Mouse (Mus musculus) gastrocnemius, postnatal 14 days (tissue): ENCODE results near the gene Ddx17. TPM values are rescaled to one million over a fixed set of nuclear protein-coding genes. Genes with fewer than 3 reads are reported as not detected.
A peak's percentile ranks its signal among the peaks of the same experiment; 100 is the strongest.

Experiments
- DNase-seq: peaks from one replicate; pipeline ENCODE4 v3.0.0; 2021; ENCODE audit warnings: mixed read lengths
- intact Hi-C: fragments of 180-260 bp; cut with DNase I; formaldehyde crosslinking; loops from one replicate; pipeline ENCODE4 v1.15.1; 2025; ENCODE audit warnings: low total_unique reads
- total RNA-seq, 2 experiments: library from RNA; stranded (reverse); gene quantifications; 2 replicates each; pipeline ENCODE4 v1.2.3; 2021

Gene Ddx17
- total RNA-seq, 2 experiments from 2014 or later, result 75.8 to 77.4 TPM

DNA sequence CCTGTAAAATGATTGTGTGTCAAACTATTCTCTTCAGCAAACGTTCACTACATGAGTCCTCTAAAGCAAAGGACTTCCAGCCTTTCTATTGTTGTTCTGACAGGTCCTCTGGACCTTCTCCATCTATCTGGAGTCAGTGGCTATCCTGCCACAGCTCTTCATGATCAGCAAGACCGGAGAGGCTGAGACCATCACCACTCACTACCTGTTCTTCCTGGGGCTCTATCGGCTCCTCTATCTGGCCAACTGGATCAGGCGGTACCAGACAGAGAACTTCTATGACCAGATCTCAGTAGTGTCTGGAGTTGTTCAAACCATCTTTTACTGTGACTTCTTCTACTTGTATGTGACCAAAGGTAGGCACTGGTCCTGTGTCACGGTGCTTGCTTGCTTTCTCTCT, 21.0 kb downstream of the Ddx17 start:
- intact Hi-C loops, result no loop called here

DNA sequence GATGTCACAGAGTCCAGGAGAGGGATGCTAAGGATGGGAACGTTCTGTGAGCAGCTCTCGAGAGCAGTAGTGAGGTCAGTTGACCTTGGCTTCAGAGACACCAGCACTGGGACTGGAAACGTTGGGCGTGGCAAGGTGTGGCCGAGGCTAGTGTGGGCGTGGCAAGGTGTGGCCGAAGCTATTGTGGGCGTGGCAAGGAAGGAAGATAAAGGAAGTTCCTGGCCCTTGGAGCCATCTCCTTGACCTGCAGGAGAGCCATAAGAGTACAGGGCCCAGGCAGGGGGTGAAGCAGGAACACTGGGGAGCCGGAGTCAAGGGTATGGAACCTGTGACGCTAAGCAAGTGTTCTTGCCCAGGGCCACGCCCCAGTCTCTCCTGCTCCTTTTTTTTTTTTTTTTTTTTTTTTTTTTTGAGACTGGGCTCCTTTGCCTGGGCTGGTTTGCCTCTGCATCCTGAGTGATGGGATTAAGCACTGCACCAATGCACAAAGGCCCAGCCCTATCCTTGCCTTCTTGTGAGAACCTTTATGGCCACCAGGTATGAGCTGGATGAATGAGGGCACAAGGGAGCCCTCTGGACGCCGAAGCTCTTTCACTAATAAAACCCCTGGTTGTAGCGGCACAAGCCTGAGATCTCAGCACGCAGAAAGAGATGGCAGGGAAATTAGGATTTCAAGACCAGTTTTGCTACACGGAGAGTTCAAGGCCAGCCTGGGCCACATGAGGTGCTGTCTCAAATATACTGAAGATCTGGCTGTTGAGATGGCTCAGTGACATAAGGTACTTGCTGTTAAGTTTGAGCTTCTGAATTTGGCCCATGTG, 26.9 kb downstream of the Ddx17 start:
- no peak for DNase-seq
- intact Hi-C loops, result no loop called here

More for the DNA sequence above, 21.0 kb downstream of the Ddx17 start:
- no peak for DNase-seq

DNA sequence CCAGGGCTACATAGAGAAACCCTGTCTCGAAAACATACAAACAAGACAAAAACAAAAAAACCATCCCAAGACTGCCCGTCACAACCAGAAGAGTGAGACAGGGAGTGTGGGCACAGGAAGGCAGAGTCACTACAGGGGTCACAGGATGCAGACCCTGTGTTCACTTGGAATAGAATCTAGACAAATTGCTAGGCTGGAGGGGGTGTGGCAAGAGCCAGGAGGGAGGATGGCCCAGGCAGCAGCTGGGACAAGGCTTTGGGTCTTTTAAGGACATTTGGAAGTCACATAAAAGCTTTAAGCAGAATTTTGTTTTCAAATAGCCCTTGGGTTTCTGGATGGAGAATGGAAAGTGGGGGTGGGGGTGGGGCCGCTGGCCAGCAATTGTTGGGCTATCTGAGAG, 28.0 kb downstream of the Ddx17 start:
- intact Hi-C loops, result no loop called here
- DNase-seq, result no peak

DNA sequence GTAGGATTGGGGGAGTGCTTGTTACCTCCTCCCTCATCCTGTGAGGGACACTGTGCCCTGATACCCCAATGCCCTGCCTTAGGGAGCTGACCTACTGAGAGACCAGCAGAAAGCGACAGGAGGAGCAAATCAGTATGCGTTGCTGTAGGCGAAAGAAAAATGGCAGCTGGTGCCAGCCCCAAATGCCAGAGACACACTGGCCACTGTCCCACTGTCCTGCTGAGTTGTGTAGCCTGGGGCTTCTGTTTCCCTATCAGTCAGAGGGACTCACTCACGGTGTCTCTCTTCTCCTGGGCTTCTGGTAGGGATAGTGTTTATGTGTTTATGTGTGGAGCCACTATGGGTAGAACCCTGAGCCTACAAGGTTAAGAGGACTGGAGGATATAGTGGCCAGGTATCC, 28.8 kb downstream of the Ddx17 start:
- intact Hi-C loops, result no loop called here
- DNase-seq, result no peak

DNA sequence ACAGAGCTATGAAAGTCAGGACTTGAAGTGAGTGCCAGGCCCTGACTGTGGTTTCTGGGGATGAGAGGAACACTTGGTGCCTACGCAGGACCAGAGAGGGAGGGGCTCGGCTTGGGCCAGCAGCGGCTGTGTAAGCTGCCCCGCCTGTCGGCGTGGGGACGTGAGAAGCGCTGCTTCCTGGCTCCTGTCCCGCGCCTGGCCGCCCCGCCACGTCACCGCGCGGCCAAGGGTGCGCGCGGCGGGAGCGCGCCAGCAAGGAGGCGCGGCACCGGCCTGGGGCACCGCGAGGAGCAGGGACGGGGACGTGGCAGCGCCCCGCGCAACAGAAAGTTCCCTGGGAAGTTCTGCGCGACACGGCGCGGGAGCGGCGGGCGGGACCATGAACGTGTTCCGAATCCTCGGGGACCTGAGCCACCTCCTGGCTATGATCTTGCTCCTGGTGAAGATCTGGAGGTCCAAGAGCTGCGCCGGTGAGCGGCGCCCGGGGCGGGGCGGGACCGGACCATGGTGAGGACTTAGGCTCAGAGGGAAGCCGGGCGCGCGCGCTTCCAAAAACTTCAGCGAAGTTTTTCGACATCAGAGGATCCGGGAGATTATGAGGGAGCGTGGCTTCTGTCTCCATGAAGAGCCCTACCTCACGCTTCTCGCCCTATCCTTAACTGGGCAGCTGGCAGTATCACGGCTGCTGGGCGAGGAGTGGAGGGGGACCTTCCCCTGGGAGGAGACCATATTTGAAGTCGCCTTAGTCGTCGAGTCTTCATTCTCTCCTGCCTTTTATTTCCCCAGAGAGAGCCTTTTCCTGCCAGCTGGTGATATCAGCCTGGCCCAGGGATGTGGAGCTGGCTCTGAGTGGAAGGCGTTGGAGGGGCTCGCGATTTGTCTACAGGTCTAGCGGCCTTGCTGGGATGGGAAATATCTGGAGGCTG, 30.1 kb downstream of the Ddx17 start, which contains the start of gene Kdelr3:
Gene Kdelr3, plus strand, starts transcription at position 241 of the 926 bp plus-strand sequence.
- DNase-seq, result peak; percentile 90
- intact Hi-C loops, result no loop called here

DNA sequence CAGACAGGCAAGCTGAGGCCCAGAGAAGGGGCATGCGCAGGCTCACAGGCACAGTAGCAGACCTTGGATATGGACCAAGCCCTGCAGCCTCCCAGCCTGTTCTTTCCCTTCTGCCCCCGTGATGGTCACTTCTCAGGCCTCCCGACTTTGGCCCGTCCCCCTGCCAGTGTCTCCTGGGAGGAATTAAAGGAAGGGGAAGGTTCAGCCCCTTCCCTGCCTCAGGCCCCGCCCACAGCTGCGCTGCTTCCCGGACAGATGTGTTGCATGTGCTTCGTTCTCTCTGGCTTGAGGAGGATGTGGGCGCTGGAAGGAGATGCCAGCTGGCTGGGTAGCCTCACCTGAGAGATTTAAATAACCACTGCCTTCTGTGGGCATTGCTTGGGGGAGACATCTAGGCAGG, 32.6 kb downstream of the Ddx17 start:
- DNase-seq, result peak; percentile 72
- intact Hi-C loops, result no loop called here

DNA sequence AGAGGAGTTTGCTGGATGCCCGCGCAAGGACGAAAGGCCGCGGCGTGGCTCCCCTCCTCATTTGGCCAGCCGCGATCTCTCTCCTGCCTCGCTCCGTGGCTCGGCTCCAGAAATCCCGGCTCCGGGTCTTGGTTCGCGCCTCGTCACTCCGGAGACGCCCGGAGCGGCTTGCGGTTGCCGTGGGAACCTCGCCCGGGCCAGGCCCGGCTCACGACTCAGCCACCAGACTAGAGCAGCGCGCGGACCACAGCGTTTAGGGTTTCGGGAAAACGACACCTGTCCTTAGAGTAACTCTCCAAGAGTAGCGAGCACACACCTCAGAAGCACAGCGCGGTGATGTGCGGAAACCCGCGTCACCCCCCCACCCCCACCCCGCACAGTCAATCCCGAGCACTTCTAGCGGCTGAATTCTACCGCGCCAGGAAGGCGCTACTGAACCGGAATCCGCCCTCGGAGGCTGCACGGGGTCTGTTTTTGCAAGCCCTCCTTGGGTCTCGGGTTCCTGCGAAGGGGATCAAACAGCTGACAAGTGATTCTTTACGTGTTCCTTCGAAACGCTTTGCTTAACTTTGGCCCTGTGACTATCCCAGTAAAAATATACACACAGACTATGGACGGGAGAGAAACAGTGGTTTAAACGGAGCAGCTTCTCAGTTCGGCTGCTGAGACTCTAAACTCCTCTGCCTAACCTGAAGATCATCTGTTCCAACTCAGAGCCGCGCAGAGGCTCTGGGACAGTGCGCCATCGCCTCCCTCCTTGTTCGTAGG, 34.8 kb downstream of the Ddx17 start:
- peak; percentile 91 for DNase-seq
- intact Hi-C loops, result loop anchor here (2.0 kb wide), 1 partner anchor 69 kb away; no protein-coding TSS in a partner anchor

DNA sequence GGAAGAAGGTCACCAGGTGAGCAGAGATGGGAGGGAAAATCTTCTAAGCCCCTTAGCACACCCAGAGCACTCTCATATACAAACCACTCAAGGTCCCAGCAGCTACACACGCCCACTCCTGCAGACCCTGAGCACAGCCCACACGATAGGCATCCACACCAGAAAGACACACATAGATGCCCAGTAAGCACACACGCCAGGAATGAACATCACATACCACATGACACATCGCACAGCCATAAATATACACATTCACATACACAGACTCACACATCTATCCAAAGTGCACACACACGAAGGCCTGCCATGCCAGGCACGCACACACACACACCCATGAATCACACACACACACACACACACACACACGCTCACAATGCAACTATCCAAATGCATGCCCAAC, 36.1 kb downstream of the Ddx17 start:
- intact Hi-C loops, result loop anchor here (2.0 kb wide), 1 partner anchor 68 kb away; no protein-coding TSS in a partner anchor
- no peak for DNase-seq

DNA sequence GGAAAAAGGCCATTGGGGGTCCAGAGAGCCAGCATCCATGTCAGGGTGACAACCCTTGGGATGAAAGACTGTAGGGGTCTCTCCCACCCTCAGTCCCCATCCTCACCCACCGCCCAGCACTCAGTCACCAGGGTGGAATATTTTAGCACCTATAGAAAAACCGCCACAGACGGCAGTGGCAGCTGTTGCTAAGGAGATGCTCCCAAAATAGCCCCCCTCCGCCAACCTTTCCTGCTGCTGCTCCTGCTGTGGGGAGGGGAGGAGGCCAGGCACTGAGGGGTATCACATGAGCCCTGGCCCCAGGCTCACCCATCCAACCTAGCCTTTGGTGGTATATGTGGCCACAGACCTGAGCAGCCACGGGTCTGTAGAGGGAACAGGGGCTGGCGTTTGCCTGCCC, 36.5 kb downstream of the Ddx17 start:
- intact Hi-C loops, result loop anchor here (2.0 kb wide), 1 partner anchor 67 kb away; no protein-coding TSS in a partner anchor
- no peak for DNase-seq

DNA sequence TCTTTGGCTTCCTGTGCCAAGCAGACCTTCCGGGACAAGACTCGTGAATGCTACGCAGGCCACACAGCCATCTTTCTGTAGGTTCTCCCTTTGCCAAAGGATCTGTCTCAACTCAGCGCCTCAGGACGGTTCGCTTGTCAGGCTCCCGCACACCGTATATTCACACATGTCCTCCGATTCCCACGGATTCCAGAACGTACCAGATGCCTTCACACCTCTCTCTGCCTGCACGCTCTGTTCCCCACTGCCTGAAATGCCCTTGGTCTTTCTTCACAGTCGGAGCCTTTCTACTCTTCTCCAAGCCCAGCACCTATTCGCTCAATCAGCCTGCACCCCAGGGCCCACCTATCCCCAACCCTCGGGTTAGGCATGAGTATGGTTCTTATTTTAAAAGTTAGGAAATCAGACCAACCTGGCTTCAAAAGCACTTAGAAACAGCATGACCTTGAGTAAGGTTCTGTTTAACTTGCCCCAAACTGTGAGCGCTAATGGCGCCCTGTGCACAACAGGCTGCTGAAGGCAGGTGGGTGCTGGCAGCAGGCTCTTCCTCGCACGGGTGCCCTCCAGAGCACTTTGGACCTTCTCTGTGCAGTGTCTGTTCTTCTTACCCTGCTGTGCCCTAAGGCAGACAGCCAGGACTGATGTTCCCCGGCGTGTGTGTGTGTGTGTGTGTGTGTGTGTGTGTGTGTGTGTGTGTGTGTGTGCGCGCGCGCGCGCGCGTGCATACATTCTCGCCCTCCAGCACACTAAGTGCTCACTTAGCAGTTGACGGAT, 39.3 kb downstream of the Ddx17 start:
- no peak for DNase-seq
- intact Hi-C loops, result no loop called here

DNA sequence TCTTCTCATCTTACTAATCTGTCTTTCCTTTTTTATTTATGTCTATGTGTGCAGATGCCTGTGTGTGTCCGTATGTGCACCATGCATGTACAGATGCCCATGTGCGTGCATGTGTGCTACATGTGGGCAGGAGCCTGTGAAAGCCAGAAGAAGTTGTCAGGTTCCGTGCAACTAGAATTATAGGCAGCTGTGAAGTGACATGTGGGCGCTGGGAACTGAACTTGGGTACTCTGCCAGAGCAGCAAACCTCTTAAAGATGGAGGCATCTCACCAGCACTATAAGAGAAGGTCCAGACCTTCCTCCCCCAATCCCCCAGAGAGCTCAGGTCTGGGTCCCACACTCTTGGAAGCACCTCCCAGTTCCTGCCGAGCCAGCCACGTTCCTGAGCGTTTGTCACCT, 40.1 kb downstream of the Ddx17 start:
- no peak for DNase-seq
- intact Hi-C loops, result no loop called here

DNA sequence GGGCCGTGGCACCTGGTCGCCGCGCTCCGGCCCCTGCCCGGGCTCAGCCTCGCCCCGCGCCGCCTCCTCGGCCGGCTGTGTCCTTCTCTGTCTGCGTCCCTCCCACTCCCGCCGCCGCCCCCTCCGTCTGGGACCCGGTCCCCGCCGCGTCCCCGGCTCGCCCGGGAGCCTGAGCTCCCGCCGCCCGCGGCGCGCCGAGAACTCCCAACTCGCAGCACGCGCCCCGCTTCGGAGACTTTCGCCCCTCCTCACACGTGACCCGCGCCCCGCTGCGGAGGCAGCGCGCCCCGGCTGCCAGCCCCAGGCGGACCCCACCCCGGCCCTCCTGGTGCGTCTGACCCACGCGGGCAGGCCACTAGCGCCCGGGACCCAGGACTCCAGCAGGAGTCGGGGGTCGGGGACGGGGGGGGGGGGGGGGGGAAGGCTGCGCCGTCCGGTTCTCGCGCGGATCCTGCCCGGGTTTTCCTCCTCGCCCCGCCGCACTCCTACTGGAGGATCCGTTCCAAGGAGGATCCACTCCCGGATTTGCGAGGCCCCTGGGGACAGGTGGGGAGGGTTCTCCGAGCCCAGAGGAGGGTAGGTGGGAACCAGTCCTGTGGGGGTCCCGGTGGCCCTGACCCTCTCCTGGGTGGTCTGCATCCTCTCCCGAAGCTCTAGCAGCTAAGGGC, 40.8 kb downstream of the Ddx17 start:
- intact Hi-C loops, result no loop called here
- DNase-seq, result peak; percentile 73

DNA sequence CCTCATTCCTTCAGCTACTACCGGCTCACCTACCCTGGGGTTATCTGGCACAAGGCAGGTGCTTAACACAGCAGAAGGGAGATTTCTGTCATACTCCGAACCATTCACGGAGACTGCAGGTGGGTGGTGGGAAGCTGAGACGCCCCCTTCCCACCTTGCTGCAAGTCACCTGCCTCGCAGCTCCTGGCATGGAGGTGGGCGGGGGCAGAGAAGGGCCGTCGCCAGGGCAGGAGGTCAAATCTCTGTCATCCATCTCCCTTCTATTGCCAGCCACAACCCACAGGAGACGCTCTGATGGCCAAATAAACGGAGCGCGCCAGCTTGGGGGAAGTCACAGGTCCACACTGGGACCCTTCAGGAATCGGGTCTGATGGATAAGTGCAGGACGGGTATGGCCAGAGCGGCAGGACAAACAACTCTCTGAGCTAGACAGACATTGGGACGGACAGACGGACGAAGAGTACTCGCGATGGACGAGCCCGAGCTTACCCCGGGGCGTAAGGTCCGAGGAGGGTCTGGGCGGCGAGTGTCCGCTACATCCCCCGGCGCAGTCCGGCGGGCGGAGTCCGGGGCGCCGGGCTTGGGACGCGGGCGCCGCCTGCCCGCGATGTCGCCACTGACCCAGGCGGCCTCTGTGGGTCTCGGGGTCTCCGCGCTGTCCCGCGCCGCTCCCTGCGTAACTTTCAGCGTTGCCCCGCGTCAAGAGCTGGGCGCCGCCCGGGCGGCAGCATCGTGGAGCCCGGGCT, 41.7 kb downstream of the Ddx17 start, which contains the start of gene Kcnj4:
Gene Kcnj4, minus strand, starts transcription at position 535 of the 746 bp plus-strand sequence.
- intact Hi-C loops, result no loop called here
- DNase-seq, result no peak

DNA sequence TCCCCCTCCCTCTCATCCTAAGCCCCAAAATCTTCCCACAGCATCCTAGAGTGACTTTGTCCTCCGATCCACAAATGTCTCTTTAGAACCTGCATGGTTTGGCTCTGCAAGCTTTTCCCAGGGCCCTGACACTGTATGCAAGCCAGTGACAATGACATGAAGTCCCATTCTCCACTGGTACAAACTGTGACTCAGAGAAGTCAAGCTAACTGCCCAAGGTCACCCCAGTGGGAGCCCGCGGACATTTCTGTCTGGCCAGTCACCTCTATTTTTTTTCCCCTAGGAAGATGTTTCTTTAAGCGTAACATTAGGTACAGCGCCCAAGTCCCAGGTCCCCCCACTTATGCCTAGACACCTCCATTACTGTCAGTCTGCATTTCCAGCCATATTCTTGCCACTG, 43.1 kb downstream of the Ddx17 start:
- DNase-seq, result no peak
- intact Hi-C loops, result no loop called here

DNA sequence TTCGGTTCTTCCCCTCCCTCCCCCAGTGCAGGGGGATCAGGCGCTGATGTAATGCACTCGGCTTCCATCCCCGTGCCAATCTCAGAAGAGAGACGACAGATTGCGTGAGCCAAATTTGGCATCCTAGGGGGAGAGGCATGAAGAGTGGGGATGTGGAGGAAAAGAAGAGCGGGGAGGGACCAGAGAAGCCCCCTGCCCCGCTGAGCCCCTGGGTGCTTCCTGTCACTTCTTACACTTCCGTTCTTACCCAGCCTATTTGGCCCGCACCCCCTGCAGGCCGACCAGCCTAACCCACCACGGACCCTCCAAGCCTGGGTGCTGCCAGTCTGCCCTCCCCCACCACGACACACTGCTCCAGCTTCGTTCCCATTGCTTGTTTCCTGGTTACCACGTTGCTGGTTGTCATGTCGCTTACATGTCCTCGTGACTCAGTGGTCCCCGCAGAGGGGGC, 43.6 kb downstream of the Ddx17 start:
- intact Hi-C loops, result no loop called here
- DNase-seq, result no peak

DNA sequence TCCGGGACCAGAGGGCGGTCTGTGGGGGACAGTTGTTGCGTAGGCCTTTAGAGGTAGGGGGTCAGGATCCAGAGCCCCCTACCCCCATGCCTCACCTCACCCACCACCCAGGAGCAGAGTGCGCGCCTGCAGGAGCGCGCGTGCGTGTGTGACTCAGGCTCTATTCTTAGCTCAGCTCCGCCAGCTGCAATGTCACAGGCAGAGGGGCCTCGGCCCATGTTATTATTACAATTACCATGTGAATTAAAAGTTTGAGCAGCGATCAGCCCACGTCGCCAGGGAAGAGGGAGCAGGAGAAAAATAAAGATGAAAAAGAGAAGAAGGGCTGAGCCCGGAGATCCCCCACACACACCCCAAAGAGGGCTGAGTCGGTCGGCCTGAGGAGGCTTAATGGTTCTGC, 46.4 kb downstream of the Ddx17 start:
- intact Hi-C loops, result no loop called here
- DNase-seq, result no peak

DNA sequence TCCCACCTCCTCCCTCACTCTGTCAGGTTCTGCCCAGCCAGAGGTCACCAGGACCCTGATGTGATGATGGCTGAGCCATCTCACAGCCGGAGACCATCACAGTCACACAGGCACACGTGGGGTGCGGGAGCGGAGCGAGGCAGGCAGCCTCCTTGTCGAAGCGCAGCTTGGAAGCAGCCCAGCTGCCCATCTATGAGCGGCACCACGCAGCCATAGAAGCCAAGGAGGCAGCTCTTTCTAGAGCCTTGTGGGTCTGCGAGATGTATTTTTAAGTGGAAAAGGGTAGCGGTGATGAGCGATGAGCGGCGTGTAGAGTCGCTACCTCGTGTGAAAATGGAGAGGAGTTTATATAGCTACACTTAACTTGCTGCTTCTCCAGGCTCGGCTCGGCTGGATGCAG, 53.0 kb downstream of the Ddx17 start:
- DNase-seq, result no peak
- intact Hi-C loops, result loop anchor here (10.0 kb wide), 1 partner anchor 111 kb away; the partner anchor contains the start of gene Dmc1
